Mouse (Mus musculus) small intestine, adult 10 weeks (tissue): ENCODE data around the gene Pde4dip. TPM values are rescaled to one million over a fixed set of nuclear protein-coding genes. Genes with fewer than 3 reads are reported as not detected.

Experiments
- polyA plus RNA-seq: library from polyadenylated mRNA; stranded (reverse); fragments of 350-450 nt; fragmentation: Illumina TruSeq; extraction: RNeasy Lipid Tissue Mini Kit (QIAGEN cat#74804); gene quantifications from one replicate; pipeline ENCODE4 v1.2.3, GENCODE M21; 2014; ENCODE audit warnings: low replicate concordance

Gene Pde4dip
- polyA plus RNA-seq, result 58.1 TPM

DNA sequence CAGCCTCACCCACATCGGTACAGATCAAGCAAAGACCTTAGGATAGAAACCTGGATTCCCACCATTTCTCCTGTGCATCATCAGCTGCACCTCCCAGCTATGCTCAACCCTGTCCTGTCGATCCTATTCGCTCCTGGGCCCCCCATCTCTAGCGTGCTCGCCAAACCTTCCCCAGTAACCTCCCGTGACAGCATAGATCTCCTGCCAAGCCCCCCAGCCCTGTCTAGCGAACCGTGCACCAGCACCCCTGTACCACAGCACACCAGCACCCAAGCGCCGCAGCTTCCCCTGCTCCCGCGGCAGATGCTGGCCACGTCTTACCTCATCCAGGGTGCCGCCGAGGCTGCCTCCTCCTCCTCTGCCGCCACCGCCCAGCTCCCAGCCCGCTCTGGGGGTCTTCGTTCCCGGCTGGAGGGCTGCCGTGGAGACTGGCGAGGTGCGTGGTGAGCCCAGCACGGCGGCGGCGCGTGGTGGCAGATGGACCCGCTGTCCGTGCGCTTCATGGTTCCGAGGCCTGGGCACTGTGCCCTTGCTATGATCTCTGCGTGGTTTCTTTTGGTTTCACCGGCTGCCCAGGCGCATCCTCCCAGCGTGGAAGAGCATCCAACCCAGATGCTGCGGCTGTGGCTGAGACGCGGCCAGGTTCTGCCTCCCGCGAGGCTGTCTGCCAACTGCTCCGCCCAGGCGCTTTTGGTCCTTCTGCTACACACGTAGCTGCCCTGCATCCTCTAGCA lies at the start of gene Pde4dip:
TSS of gene Pde4dip (minus strand) at position 540 of the 734 bp plus-strand sequence.

DNA sequence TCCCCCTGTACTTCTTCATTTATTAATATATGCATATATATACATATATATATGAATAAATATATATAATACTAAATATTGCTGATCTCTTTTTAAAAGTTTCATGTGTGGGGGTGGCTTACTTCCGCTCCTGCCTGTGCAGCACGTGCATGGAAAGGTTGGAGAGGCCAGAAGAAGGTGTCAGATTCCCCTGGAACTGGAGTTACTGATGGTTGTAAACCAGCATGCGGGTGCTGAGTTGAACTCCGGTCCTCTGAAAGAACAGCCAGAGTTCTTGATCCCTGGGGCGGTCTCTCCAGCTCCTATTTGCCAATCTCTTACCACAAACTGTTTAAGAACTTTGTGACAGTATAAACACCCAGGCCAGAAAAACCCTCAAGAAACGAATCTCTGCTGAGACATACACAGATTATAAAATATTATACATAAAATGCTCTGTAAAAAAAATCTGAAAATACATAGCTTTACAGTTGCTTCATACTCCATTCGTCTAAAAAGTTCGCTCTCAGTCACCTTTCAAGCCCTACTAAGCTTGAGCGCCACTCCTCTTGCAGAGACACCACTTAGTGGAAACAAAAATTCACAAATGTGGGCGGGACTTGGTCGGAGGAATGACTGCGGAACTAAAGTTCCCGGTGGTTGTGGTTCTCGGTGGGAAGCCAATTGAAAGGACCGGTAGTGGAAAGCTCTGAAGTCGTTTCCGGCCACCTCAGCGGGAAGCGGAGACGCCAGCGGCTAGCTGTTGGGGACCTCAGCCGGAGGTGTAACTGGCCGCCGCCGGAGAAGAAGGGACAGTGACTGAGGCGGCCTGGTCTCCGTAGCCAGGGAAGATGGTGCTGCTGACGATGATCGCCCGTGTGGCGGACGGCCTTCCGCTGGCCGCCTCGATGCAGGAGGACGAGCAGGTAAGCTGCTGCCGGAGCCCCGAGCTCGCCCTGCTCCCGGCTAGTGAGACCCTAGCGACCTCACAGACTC lies 12.3 kb upstream of the Pde4dip start, which contains the start of gene Sec22b:
TSS of gene Sec22b (plus strand) at position 675 of the 975 bp plus-strand sequence.

DNA sequence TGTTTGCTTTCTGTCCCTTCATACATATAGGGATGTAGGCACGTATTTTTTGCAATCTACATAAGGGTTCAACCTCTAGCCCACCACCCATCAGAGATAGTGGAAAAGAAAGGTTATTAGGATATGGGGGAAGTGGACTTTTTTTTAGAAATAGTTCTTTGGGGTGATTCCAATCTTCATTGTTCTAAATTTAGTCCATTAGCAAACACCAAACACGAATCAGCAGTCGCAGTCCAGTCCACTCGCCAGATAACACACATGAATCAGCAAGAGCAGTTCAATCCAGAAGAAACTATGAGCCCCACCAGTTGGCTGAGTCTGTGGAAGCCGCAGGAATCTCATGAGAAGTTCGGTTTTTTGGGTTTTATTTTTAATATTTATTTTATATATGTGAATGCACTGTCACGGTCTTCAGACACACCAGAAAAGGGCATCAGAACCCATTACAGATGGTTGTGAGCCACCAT lies 213.8 kb downstream of the Pde4dip start, which contains the start of gene Gm17651:
TSS of gene Gm17651 (minus strand) at position 51 of the 467 bp plus-strand sequence.

DNA sequence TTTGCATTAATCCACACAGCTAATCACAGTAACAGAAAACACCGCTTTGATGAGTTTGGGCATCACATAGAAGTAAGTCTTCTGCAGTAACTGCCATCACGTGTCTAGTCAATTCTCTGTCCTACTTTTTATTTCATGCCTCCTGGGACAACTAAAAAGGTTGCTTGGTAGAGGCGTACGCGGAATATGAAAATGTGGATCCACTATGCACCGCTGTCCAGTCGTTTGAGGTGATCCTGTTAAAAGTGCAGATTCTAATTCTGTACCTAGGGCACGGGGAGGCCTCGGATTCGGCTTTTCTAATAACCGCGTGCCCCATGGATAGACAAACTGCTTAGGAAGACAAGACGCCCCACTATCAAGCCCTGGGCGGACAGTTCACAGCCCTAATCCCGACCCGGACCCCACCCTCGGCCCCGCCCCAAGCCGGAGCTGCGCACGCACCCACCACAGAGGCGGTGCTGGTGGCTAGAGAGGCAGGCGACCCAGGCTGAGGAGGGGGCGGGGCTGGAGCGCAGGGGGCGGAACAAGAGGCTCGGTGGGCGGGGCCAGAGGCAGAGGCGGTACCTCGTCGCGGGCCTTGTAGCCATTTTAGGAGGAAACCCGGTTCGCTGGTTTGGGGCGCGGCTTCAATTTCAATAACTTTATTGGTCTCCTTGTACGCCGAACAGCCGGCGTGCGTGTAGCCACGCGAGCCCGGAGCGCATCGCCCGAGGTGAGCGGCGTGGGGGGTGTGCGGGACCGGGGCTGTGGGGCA lies 230.7 kb downstream of the Pde4dip start, which contains the start of gene Prkab2:
TSS of gene Prkab2 (plus strand) at position 539 of the 757 bp plus-strand sequence.

Other genes starting within 250 kb of the Pde4dip start
- gene Prkab2, start 230.5 kb downstream of the Pde4dip start, polyA plus RNA-seq, result 12.4 TPM
- not detected for gene Gm17651, start 214.0 kb downstream of the Pde4dip start, polyA plus RNA-seq
- gene Sec22b, start 12.5 kb upstream of the Pde4dip start, polyA plus RNA-seq, result 103 TPM
- gene Notch2, start 124.8 kb upstream of the Pde4dip start, polyA plus RNA-seq, result 2.5 TPM